Mouse (Mus musculus) heart, adult 2 months (tissue): ENCODE measurements around the gene Itga4. TPM values are rescaled to one million over a fixed set of nuclear protein-coding genes. Genes with fewer than 3 reads are reported as not detected.

Source experiments
- DNase-seq, 2 experiments: peaks; one replicate each; pipeline ENCODE4 v3.0.0; 2021
- H3K27ac ChIP-seq: fragments of 200-600 bp; 2 replicates; pipeline ENCODE4 v1.8.1; 2022
- H3K27me3 ChIP-seq: fragments of 200-500 bp; 2 replicates; pipeline ENCODE4 v1.6.1; 2012; ENCODE audit warnings: mild to moderate bottlenecking, low read length, inconsistent platforms, mixed read lengths; ENCODE audit not compliant: control insufficient read depth, insufficient read depth
- H3K36me3 ChIP-seq: fragments of 200-500 bp; 2 replicates; pipeline ENCODE4 v1.6.1; 2012; ENCODE audit warnings: low read length, inconsistent platforms; ENCODE audit not compliant: control insufficient read depth, insufficient read depth
- H3K4me1 ChIP-seq: fragments of 200-500 bp; 2 replicates; pipeline ENCODE4 v1.6.1; 2011; ENCODE audit warnings: low read length; ENCODE audit not compliant: control insufficient read depth, insufficient read depth
- H3K4me3 ChIP-seq: fragments of 200-600 bp; 2 replicates; pipeline ENCODE4 v1.8.1; 2022
- H3K79me2 ChIP-seq: fragments of 200-500 bp; replicated peaks from 2 replicates; pipeline ENCODE4 v1.6.1; 2012; ENCODE audit warnings: mild to moderate bottlenecking, inconsistent platforms, low read length, moderate library complexity, mixed read lengths; ENCODE audit not compliant: control insufficient read depth, insufficient read depth
- H3K9ac ChIP-seq: fragments of 200-500 bp; 2 replicates; pipeline ENCODE4 v1.6.1; 2012; ENCODE audit warnings: low read depth, mild to moderate bottlenecking, control low read depth, inconsistent platforms, low read length, mixed read lengths
- CTCF ChIP-seq: fragments of 200-600 bp; IDR thresholded peaks from 2 replicates; pipeline ENCODE4 v1.8.1; 2022; ENCODE audit warnings: antibody characterized with exemption, mild to moderate bottlenecking, moderate library complexity
- EP300 ChIP-seq: fragments of 200-500 bp; IDR thresholded peaks from 2 replicates; pipeline ENCODE4 v1.6.1; 2011; ENCODE audit warnings: low read depth, low read length, control low read depth; ENCODE audit not compliant: insufficient read depth
- POLR2A ChIP-seq: fragments of 200-500 bp; IDR thresholded peaks from 2 replicates; pipeline ENCODE4 v1.6.1; 2011; ENCODE audit warnings: mild to moderate bottlenecking, low read depth, low read length, control low read depth; ENCODE audit not compliant: insufficient read depth
- WGBS: fragments of 180-500 bp; shearing (Covaris S2); methylation state at CpG from one replicate; pipeline ENCODE4 v1.1.7; 2018; 5-methylcytosine and 5-hydroxymethylcytosine counted together
- intact Hi-C: fragments of 180-260 bp; cut with DNase I; formaldehyde crosslinking; loops from one replicate; pipeline ENCODE4 v1.15.1; 2025
- polyA plus RNA-seq: library from polyadenylated mRNA; depleted of rRNA; stranded (reverse); fragments of >200 nt; gene quantifications from 2 replicates; pipeline ENCODE4 v1.2.3, GENCODE M21; 2012
- total RNA-seq, 2 experiments: library from RNA; stranded (reverse); gene quantifications; 2 replicates each; pipeline ENCODE4 v1.2.3; 2021

Gene Itga4
- total and polyA plus RNA-seq, 3 experiments: 1.7 to 2.7 (median 1.8) TPM

DNA sequence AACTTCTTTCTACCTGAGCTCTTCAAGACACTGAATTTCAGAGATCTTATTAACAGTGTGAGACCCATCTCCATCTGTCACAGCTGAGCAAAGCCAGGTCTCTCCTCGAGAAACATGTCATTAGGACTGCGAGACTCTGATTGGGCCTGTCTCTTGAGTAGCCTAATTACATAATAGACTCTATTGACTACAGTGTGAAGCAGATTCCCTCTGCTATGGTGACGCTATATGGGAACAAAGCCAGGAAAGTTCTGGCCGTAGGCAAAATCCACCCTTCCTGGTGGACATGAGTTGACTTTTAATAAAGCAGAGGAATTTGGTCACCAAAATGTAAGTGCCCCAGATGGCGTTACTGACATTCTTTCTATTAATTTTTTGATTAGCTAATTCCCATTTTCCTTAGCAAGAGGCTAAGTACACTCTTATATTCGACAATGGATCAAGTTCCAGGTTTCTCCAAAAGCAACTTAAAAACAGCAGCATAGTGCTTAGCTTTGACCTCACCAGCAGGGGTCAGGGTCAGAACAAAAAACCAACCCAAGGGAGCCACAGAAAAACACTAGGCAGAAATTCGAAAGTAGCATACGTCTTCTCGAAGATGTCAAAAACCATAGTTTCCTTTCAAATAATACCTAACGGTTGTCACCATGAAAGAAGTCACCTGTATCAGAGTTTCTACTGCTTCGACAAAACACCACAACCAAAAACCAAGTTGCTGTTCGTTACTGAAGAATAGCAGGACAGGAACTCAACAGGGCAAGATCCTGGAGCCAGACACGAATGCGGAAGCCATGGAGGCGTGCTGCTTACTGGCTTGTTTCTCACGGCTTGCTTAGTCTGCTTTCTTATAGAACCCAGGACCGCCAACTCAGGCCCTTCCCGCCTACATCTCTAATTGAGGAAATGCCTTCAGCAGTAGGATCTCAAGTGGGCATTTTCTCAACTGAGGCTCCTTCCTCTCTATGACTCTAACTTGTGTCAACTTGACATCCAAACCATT is 112.5 kb downstream of the Itga4 start:
- intact Hi-C loops: no loop called here
- 64% methylated on average over 18 of the region's 18 CpGs for WGBS
- H3K79me2 ChIP-seq: no peaks in the 10 kb centered on the region
- H3K27ac ChIP-seq: no peak overlapping the region
- no peak for DNase-seq
- no peaks in the 10 kb centered on the region; the same call in 1 of the 2 replicates for H3K4me1 ChIP-seq
- TF ChIP-seq EP300 (no peak), POLR2A (no peak), CTCF (peak; percentile 57)
- H3K27me3 ChIP-seq: no peaks in the 10 kb centered on the region
- H3K9ac ChIP-seq: no peak overlapping the region
- no peaks in the 10 kb centered on the region for H3K36me3 ChIP-seq
- no peak overlapping the region for H3K4me3 ChIP-seq

GRCm38 (mm10) chr2:79368661-79369060 is 113.4 kb downstream of the Itga4 start:
- Histone ChIP-seq H3K4me1 (no peaks in the 10 kb centered on the region; the same call in 1 of the 2 replicates), H3K79me2 (no peaks in the 10 kb centered on the region), H3K27ac (no peak overlapping the region), H3K4me3 (no peak overlapping the region), H3K36me3 (no peaks in the 10 kb centered on the region), H3K9ac (no peak overlapping the region), H3K27me3 (no peaks in the 10 kb centered on the region)
- DNase-seq: no peak
- 89% methylated on average over 12 of the region's 12 CpGs for WGBS
- TF ChIP-seq EP300 (no peak), CTCF (no peak), POLR2A (no peak)
- intact Hi-C loops: no loop called here

DNA sequence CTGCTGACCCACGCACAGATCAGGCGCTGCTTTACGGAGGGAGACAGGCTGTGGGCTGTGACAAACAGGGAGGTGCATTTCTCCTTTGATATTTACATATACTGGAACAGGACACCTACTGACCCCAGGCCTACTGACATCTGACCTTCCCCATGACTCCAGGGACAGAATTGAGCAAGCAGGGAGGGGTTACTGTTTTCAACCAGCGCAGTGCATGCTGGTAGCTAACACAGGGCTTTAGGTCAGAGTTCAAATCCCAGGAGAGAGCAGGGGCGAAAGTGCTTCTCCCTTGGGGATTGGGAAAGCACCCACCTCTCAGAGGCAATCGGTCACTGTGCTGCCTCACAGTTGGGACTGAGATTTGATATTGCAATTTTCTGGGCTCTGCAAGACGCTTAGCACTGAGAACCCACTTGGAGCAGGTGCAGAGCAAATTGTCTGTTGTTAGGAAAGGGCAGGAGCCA is 113.9 kb downstream of the Itga4 start:
- intact Hi-C loops: no loop called here
- Histone ChIP-seq H3K79me2 (no peaks in the 10 kb centered on the region), H3K27me3 (no peaks in the 10 kb centered on the region), H3K4me3 (no peak overlapping the region), H3K27ac (no peak overlapping the region), H3K4me1 (no peaks in the 10 kb centered on the region; the same call in 1 of the 2 replicates), H3K9ac (no peak overlapping the region), H3K36me3 (no peaks in the 10 kb centered on the region)
- WGBS: 83% methylated on average over 7 of the region's 7 CpGs
- TF ChIP-seq POLR2A: no peak
- no peak for TF ChIP-seq EP300
- no peak for TF ChIP-seq CTCF
- peak in 1 of 2 experiments; percentile 10 for DNase-seq

DNA sequence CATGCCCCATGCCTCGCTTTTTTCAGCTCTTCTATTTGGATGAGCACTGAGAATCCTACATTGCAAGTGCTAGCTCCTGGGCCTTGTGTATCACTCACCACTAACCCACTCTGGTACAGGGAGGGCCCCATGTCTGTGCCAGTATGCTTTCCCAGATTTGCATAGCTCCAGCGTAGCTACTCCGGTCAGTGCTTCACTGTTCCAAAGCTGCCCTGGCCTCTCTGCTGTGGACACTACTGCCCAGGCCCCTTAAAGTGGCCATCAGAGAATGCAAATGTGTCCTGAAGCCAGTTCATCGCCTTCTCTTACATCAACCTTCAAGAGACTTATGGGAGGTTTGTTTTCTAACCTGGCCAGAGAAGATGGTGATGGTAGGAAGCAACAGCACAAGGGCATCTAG is 114.7 kb downstream of the Itga4 start:
- Histone ChIP-seq H3K4me1 (no peaks in the 10 kb centered on the region; the same call in 1 of the 2 replicates), H3K9ac (no peak overlapping the region; the same call in 1 of the 2 replicates), H3K4me3 (no peak overlapping the region), H3K27me3 (no peaks in the 10 kb centered on the region), H3K79me2 (no peaks in the 10 kb centered on the region), H3K36me3 (no peaks in the 10 kb centered on the region), H3K27ac (no peak overlapping the region)
- TF ChIP-seq EP300 (no peak), POLR2A (no peak), CTCF (no peak)
- no peak for DNase-seq
- intact Hi-C loops: loop anchor here (5.0 kb wide), 2 partner anchors 127 to 282 kb away; no protein-coding TSS in a partner anchor
- 88% methylated on average over 4 of the region's 4 CpGs for WGBS

DNA sequence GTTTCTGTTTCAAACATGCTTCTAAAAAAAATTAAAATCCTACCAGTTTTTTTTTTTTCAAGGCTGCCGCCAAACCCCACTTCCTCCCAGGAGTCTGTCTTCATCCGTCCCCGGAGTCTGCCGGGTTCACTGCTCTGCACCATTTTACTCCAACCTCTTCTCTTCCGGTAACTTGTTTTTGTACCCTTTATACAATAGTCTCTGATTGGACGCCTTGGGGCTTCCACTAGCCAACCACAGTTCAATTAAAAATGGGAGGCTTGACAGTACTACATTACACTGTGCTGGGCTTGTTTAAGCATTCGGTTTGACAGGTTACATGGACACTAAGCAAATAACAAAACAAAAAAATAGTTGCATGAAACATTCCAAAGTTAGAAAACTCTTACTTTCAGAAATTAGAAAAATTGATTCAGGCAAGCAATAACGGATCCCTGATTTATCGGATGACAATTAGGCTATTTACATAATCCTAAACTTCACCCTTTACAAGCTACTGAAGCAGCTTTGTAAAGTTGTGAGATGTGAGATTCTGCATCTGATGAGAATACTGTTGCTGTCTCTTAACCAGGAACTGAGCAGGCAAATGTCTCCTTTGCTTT is 115.6 kb downstream of the Itga4 start:
- TF ChIP-seq CTCF: no peak
- TF ChIP-seq EP300: no peak
- TF ChIP-seq POLR2A: peak; percentile 49
- peak; percentile 33 to 37 for DNase-seq
- Histone ChIP-seq H3K4me3 (peak overlapping the region; percentile 43), H3K27me3 (no peaks in the 10 kb centered on the region), H3K79me2 (no peaks in the 10 kb centered on the region), H3K36me3 (no peaks in the 10 kb centered on the region), H3K9ac (no peak overlapping the region), H3K4me1 (no peaks in the 10 kb centered on the region; the same call in 1 of the 2 replicates), H3K27ac (no peak overlapping the region; the same call in 1 of the 2 replicates)
- intact Hi-C loops: loop anchor here (5.0 kb wide), 2 partner anchors 126 to 281 kb away; no protein-coding TSS in a partner anchor
- WGBS: 50% methylated on average over 9 of the region's 9 CpGs
